In the genomic region with DNA sequence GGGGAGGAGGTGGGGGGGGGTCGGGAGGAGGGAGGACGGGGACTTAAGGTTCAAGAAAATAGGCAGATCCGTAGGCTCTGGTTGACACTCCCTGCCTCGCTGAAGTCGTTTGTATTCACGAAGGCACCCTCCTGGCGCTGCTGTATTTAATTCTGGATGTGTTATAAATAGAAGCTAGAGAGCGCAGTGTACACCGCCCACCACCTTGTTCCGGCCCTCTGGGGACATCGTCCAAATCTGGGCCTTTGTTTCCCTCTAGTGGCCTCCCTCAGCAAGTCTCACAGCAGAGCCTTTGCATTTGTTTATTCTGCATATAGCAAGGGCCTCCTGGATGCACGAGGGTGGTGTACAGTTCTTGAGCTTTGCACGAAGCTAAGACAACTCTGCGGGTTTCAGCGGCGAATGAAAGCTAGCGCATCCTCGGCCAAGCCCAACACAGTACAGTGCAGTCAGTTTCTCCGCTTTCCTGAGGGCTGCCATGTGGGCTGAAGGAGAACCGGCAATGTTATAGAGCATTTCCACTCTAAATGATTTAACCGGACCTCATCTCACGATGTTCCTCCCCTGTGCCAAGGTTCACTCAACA, we compare ENCODE assay signal across 1 mouse cellular context.
A peak's percentile ranks its signal among the peaks of the same experiment; 100 is the strongest.
TF ChIP-seq lines count a peak whose summit lies in the region.

No protein-coding gene starts in this region.

TF ChIP-seq in CH12.LX, 34 proteins besides CTCF, POLR2A, EP300 and RAD21 (continued from another document):
- peak; percentile 13; the same call in 1 of the 2 replicates for TF ChIP-seq ETS1 (conservative IDR thresholded peaks at IDR 0.05; ENCODE audit: low read depth, low read length)
- 0 out of 2 replicates have a peak, but pooled peaks have one; percentile 13 for TF ChIP-seq TCF12 (IDR thresholded peaks at IDR 0.05; ENCODE audit: low read depth, low read length)
